In the genomic region with DNA sequence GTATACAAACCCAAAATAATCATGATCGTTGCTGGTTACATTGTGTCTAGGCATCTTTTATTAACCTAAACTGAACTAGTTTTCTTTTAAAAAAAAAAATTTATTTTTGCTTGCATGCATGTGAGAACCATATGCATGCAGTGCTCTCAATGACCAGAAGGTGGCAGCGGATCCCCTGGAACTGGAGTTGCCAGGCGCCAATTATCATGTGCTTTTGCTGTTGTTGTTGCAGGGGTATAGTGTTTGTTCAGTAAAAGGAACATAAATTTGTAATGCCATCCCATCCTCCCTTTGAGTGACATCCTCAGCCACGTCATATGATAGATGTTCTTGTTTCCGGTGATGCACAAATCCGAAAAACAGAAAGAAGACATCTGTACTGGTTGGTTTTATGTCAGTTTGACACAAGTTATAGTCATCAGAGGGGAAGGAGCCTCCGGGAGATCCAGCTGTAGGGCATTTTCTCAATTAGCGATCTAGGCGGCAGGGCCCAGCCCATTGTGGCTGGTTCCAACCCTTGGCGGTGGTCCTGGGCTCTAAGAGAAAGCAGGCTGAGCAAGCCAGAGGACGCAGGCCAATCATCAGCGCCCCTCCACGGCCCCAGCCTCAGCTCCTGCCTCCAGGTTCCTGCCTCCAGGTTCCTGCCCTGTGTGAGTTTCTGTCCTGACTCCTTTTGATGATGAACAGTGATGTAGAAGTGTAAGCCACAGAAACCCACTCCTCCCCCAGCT, we compare ENCODE assay signal across 9 mouse cellular contexts. TPM values are rescaled to one million over a fixed set of nuclear protein-coding genes. Genes with fewer than 3 reads are reported as not detected.
DNase-seq lines count a peak whose midpoint lies in the region; ATAC-seq and TF ChIP-seq lines count a peak whose summit lies in the region.
"Had no signal": no experiment of that assay in that cellular context is flagged by ENCODE, and none has a peak within 500 bp of the region (broad histone marks: within the 10 kb centered on the region; RNA-seq: fewer than 3 reads in every experiment).

No protein-coding gene starts in this region.

- no peak overlapping the region for H3K4me3 ChIP-seq in intestine, embryonic 14.5 days (ENCODE audit: low read depth, low read length)
- H3K4me3 ChIP-seq in intestine, embryonic 15.5 days (replicated peaks): no peak overlapping the region
- no peak overlapping the region for H3K4me3 ChIP-seq in bone marrow, adult 2 months (replicated peaks; ENCODE audit: control insufficient read depth, low read depth, low read length)
- no peak overlapping the region for H3K4me3 ChIP-seq in embryonic fibroblast, embryonic 13.5 days (ENCODE audit: insufficient read depth, low read length)
- H3K4me3 ChIP-seq in neural tube, embryonic 11.5 days (ENCODE audit: low read depth, low read length): no peak overlapping the region
- H3K4me3 ChIP-seq: megakaryocyte, embryonic 14.5 days had no signal

- TF ChIP-seq POLR2A in bone marrow, adult 2 months (IDR thresholded peaks at IDR 0.05; ENCODE audit: borderline replicate concordance, control insufficient read depth, low read depth, low read length): no peak
- no peak for TF ChIP-seq POLR2A in embryonic fibroblast, embryonic 13.5 days (IDR thresholded peaks at IDR 0.05; ENCODE audit: low read depth, low read length)

- intact Hi-C loops in left cerebral cortex, postnatal 36 days (cut with DNase I): loop anchor here (5.0 to 10.0 kb wide), 2 partner anchors 242 to 580 kb away; no protein-coding TSS in a partner anchor

- peaks cover 4% of the 10 kb centered on the region; the same call in 1 of the 2 replicates for H3K4me1 ChIP-seq in intestine, embryonic 14.5 days (replicated peaks; ENCODE audit: control insufficient read depth, insufficient read depth, low read length)
- peaks cover 5% of the 10 kb centered on the region for H3K4me1 ChIP-seq in intestine, embryonic 15.5 days (replicated peaks)
- no peaks in the 10 kb centered on the region for H3K4me1 ChIP-seq in bone marrow, adult 2 months (ENCODE audit: control insufficient read depth, insufficient read depth, low read length)
- no peaks in the 10 kb centered on the region for H3K4me1 ChIP-seq in embryonic fibroblast, embryonic 13.5 days (ENCODE audit: control insufficient read depth, insufficient read depth, low read length)
- no peaks in the 10 kb centered on the region; the same call in 1 of the 2 replicates for H3K4me1 ChIP-seq in neural tube, embryonic 11.5 days (ENCODE audit: control insufficient read depth, insufficient read depth, low read length)

- no peak overlapping the region for H3K9ac ChIP-seq in intestine, embryonic 14.5 days (ENCODE audit: low read length)
- no peak overlapping the region for H3K9ac ChIP-seq in intestine, embryonic 15.5 days
- no peak overlapping the region for H3K9ac ChIP-seq in neural tube, embryonic 11.5 days (ENCODE audit: low read length)

- WGBS in intestine, embryonic 14.5 days: 52% methylated on average over 13 of the region's 13 CpGs
- WGBS in intestine, embryonic 15.5 days: 52% methylated on average over 13 of the region's 13 CpGs
- 52% methylated on average over 13 of the region's 13 CpGs for WGBS in bone marrow, adult 2 months
- 43% methylated on average over 13 of the region's 13 CpGs for WGBS in neural tube, embryonic 11.5 days

- H3K27me3 ChIP-seq in intestine, embryonic 14.5 days (replicated peaks; ENCODE audit: control insufficient read depth, insufficient read depth, low read length): no peaks in the 10 kb centered on the region; the same call in 1 of the 2 replicates
- H3K27me3 ChIP-seq in intestine, embryonic 15.5 days (replicated peaks): no peaks in the 10 kb centered on the region
- peaks cover 13% of the 10 kb centered on the region for H3K27me3 ChIP-seq in neural tube, embryonic 11.5 days (ENCODE audit: control insufficient read depth, insufficient read depth, low read length)

- no peak for ATAC-seq in intestine, embryonic 14.5 days (replicated peaks; ENCODE audit: low FRiP score, low TSS enrichment, low read depth)
- ATAC-seq in intestine, embryonic 15.5 days: no peak
- ATAC-seq in neural tube, embryonic 11.5 days (ENCODE audit: insufficient read depth, low FRiP score, low TSS enrichment): no peak

- TF ChIP-seq CTCF in bone marrow, adult 2 months (IDR thresholded peaks at IDR 0.05; ENCODE audit: control insufficient read depth, insufficient read depth, low read length): peak; percentile 88
- peak; percentile 81 for TF ChIP-seq CTCF in embryonic fibroblast, embryonic 13.5 days (IDR thresholded peaks at IDR 0.05; ENCODE audit: borderline replicate concordance, insufficient read depth, low read length)

- no peak overlapping the region for H3K27ac ChIP-seq in intestine, embryonic 14.5 days (ENCODE audit: low read depth)
- H3K27ac ChIP-seq in intestine, embryonic 15.5 days: no peak overlapping the region
- H3K27ac ChIP-seq in bone marrow, adult 2 months (ENCODE audit: control insufficient read depth, insufficient read depth, low read depth, low read length, poor library complexity): no peak overlapping the region
- H3K27ac ChIP-seq in embryonic fibroblast, embryonic 13.5 days (ENCODE audit: insufficient read depth, low read length): no peak overlapping the region
- H3K27ac ChIP-seq in neural tube, embryonic 11.5 days (ENCODE audit: low read depth, low read length): no peak overlapping the region

- H3K4me2 ChIP-seq in intestine, embryonic 14.5 days (ENCODE audit: low read length): no peak overlapping the region
- H3K4me2 ChIP-seq in intestine, embryonic 15.5 days (replicated peaks): no peak overlapping the region
- H3K4me2 ChIP-seq in neural tube, embryonic 11.5 days (ENCODE audit: low read depth): no peak overlapping the region

- no peaks in the 10 kb centered on the region for H3K36me3 ChIP-seq in intestine, embryonic 14.5 days (ENCODE audit: control insufficient read depth, insufficient read depth, low read length)
- H3K36me3 ChIP-seq in intestine, embryonic 15.5 days: no peaks in the 10 kb centered on the region
- no peaks in the 10 kb centered on the region for H3K36me3 ChIP-seq in neural tube, embryonic 11.5 days (ENCODE audit: control insufficient read depth, insufficient read depth, low read length)

- DNase-seq in intestine, embryonic 14.5 days (ENCODE audit: low spot score): peak; percentile 91
- DNase-seq in heart, postnatal 4 days: peak; percentile 90
- DNase-seq in left cerebral cortex, postnatal 36 days (ENCODE audit: low spot score in 2 of 2): peak; percentile 66 to 74
- DNase-seq in neural tube, embryonic 11.5 days (ENCODE audit: low spot score): peak; percentile 72
- DNase-seq in testis, postnatal 14 days (ENCODE audit: low spot score): peak; percentile 59

- no peaks in the 10 kb centered on the region for H3K9me3 ChIP-seq in intestine, embryonic 14.5 days (ENCODE audit: control insufficient read depth, low read length)
- H3K9me3 ChIP-seq in intestine, embryonic 15.5 days: no peaks in the 10 kb centered on the region
- no peaks in the 10 kb centered on the region for H3K9me3 ChIP-seq in neural tube, embryonic 11.5 days (ENCODE audit: control insufficient read depth, low read length)
- H3K9me3 ChIP-seq: megakaryocyte, embryonic 14.5 days had no signal

RNA-seq across cellular contexts. Expression of gene Foxo1, which starts 5.5 kb away (rescaled TPM):
- 7.5 and 8.2 TPM in 2 replicates for polyA plus RNA-seq in intestine, embryonic 14.5 days (2014; fragmentation: Nextera tagmentation; extraction: Ambion mirVana)
- polyA plus RNA-seq in intestine, embryonic 15.5 days (2015; fragmentation: Nextera tagmentation; extraction: Ambion mirVana): 5.8 and 6.4 TPM in 2 replicates
- polyA plus RNA-seq in bone marrow, adult 2 months (2011; ENCODE audit: insufficient read depth, insufficient read length, low replicate concordance, missing spikeins): 4.1 and 6.3 TPM in 2 replicates
- polyA plus RNA-seq in embryonic fibroblast, embryonic 13.5 days (2011; ENCODE audit: insufficient read length, low read depth, missing spikeins): 5.5 and 7.5 TPM in 2 replicates
- total RNA-seq in heart, postnatal 4 days (2021): 10 to 100 TPM; 13.2 to 13.5 TPM
- 10 to 100 TPM; 10.7 to 13.0 TPM for total RNA-seq in left cerebral cortex, postnatal 36 days (2021)
- polyA plus RNA-seq in neural tube, embryonic 11.5 days (2014; fragmentation: Nextera tagmentation; extraction: Ambion mirVana): 4.2 and 5.2 TPM in 2 replicates
